Mouse (Mus musculus) heart, adult 2 months (tissue): ENCODE data around the gene Pick1.

Experiments
- CTCF ChIP-seq: fragments of 200-600 bp; IDR thresholded peaks from 2 replicates; pipeline ENCODE4 v1.8.1; 2022; ENCODE audit warnings: antibody characterized with exemption, mild to moderate bottlenecking, moderate library complexity
- POLR2A ChIP-seq: fragments of 200-500 bp; IDR thresholded peaks from 2 replicates; pipeline ENCODE4 v1.6.1; 2011; ENCODE audit warnings: mild to moderate bottlenecking, low read depth, low read length, control low read depth; ENCODE audit not compliant: insufficient read depth

GRCm38 (mm10) chr15:79235268-79235667 lies 6.3 kb downstream of the Pick1 start:
- TF ChIP-seq CTCF (no peak), POLR2A (no peak)
